Mouse (Mus musculus): ENCODE results near the gene Mllt10. TPM values are rescaled to one million over a fixed set of nuclear protein-coding genes. Genes with fewer than 3 reads are reported as not detected.

The Mllt10 gene
- 23.5 and 29.1 TPM in 2 replicates for polyA plus RNA-seq (2012; rRNA removed)

DNA sequence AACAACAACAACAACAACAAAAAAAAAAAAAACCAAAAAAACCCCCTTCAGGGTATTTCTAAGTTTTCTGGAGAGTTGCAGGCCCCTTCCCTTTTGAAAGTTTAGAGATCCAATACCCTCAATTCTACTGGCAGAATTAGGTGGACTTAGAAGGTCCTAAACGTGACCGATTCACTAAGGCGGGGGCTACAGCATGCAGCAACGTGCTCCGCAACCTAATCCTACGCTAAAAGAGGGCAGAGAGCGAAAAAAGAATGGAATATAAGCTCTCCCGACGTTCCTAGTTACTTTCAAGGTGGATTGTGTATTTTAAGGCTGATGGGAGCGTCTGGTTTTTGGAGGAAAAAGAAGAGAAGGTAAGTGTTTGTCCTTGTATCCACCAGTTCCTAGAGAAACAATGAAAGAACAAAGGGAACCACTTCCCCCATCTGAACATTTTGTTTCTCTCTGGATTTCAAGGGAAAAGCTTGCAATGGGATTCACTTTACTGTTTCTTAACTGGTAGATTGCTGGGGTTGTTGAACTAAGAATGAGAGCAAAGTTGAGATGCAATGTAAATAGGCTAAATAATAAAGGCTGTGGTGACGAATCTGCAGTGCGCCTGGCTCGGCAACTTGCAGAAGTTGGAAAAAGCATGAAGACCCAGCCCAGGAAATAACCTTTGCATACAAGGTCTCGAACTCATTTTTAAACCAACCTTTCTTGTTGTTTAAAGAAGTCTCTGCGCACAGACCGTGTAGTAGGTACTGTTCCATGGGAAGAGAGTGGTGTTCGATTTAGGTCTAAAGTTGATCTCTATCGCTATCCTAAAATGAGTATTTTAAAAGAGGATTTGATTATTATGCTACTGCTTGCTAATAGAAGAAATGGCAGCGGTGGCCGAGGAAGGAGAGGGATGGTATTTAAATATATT is at the start of gene Mllt10:
Mllt10 (plus strand) TSS at position 222 of the 913 bp plus-strand sequence.

DNA sequence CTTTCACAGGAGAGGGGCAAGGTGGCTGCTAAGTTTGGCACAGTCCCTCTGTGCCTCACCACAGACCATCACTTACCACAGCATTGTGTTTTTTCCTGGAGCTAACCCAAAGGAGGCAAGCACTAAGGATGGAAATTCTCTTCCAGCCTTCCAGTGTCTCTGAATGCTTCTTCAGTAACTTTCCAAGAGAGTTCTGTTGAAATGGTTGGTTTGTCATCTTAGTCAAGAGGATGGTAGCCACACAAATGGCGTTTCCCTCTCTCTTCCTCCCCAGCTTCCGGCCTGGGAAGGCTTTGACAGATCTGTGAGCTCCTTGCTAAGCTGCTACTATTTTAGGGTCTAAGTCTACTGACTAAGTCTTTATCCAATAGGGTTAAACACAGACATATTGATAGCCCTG is 17.5 kb upstream of the Mllt10 start, which contains the start of gene A930004D18Rik:
A930004D18Rik (minus strand) TSS at position 247 of the 400 bp plus-strand sequence.

DNA sequence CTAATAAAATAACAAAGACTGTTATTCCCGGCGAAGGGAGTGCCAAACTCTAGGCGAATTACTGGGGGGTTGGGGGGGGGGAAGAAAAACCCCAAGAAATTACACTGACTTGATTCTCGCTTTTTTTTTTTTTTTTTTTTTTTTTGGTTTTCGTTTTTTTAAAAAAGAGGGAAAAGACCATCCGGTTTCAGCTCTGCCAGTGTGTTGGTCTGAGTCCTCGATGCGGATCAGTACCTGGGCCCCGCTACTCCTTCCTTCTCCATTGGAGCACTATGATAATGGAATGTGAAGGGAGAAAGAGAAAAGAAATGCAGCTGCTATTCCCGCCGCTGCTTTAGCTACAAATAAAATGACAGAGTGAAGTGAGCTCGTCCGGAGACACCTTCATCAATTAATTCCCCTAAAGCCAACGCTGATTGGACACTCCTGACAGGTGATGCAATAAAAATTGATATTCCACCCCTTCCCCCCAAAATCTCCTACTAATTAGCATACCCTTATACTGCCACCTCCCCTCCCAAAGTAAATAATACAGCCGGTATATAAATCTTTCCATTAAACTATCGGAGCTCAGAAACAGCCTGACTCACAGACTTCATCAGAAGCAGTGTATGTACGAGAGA is 6.5 kb upstream of the Mllt10 start, which contains the start of gene Skida1:
Skida1 (minus strand) TSS at position 599 of the 623 bp plus-strand sequence.

Other genes with a start within 250 kb of the Mllt10 start
- gene H2al2a, start 58.3 kb upstream of the Mllt10 start, polyA plus RNA-seq (2012; rRNA removed): not detected in 2 replicates
- 0.54 and 0.63 TPM in 2 replicates for gene A930004D18Rik, start 17.5 kb upstream of the Mllt10 start, polyA plus RNA-seq (2012; rRNA removed)
- gene Skida1, start 6.2 kb upstream of the Mllt10 start, polyA plus RNA-seq (2012; rRNA removed): 0.47 and 0.62 TPM in 2 replicates

Measured in colon, adult 2 months (tissue).